Comparison of ENCODE assay signal across 11 mouse cellular contexts in genomic region chr5:139694292-139694988, GRCm38 (mm10). TPM values are rescaled to one million over a fixed set of nuclear protein-coding genes. Genes with fewer than 3 reads are reported as not detected.
A peak's percentile ranks its signal among the peaks of the same experiment; 100 is the strongest.
DNase-seq lines count a peak whose midpoint lies in the region; ATAC-seq and TF ChIP-seq lines count a peak whose summit lies in the region.
"Had no signal": no experiment of that assay in that cellular context is flagged by ENCODE, and none has a peak within 500 bp of the region (broad histone marks: within the 10 kb centered on the region; RNA-seq: fewer than 3 reads in every experiment).

No protein-coding gene starts in this region.

- H3K4me1 ChIP-seq in kidney, embryonic 14.5 days (ENCODE audit: control insufficient read depth, insufficient read depth, low read length) = no peaks in the 10 kb centered on the region
- H3K4me1 ChIP-seq in G1E (ENCODE audit: insufficient read depth, low read depth, low read length) = peaks cover 30% of the 10 kb centered on the region
- H3K4me1 ChIP-seq in intestine, embryonic 15.5 days (replicated peaks) = peaks cover 2% of the 10 kb centered on the region; the same call in 1 of the 2 replicates

- intact Hi-C loops in left cerebral cortex, postnatal 25 days (cut with DNase I) = no loop called here

- no peaks in the 10 kb centered on the region for H3K27me3 ChIP-seq in kidney, embryonic 14.5 days (ENCODE audit: control insufficient read depth, insufficient read depth, low read length)
- H3K27me3 ChIP-seq in G1E (ENCODE audit: insufficient read depth, low read length) = peaks cover 10% of the 10 kb centered on the region; the same call in 1 of the 2 replicates
- H3K27me3 ChIP-seq in intestine, embryonic 15.5 days (replicated peaks) = no peaks in the 10 kb centered on the region

- WGBS in kidney, embryonic 14.5 days = 53% methylated on average over 16 of the region's 16 CpGs
- WGBS in intestine, embryonic 15.5 days = 59% methylated on average over 16 of the region's 16 CpGs

- DNase-seq in kidney, postnatal 25 days = no peak
- DNase-seq in G1E (ENCODE audit: low spot score) = no peak
- DNase-seq in cerebellum, postnatal 36 days = peak; percentile 25 to 29
- no peak for DNase-seq in left cerebral cortex, postnatal 25 days (ENCODE audit: low spot score in 2 of 2)
- DNase-seq: heart, adult 18-20 months; lung, postnatal 14 days; thymus, postnatal 36 days had no signal

- H3K36me3 ChIP-seq in kidney, embryonic 14.5 days (ENCODE audit: control insufficient read depth, insufficient read depth, low read length) = no peaks in the 10 kb centered on the region
- no peaks in the 10 kb centered on the region for H3K36me3 ChIP-seq in G1E (replicated peaks)
- no peaks in the 10 kb centered on the region for H3K36me3 ChIP-seq in intestine, embryonic 15.5 days

- no peak for TF ChIP-seq CTCF in G1E (IDR thresholded peaks at IDR 0.05; ENCODE audit: low read depth, low read length)

- peak overlapping the region; percentile 18; the same call in 1 of the 2 replicates for H3K4me2 ChIP-seq in kidney, embryonic 14.5 days (replicated peaks; ENCODE audit: low read depth, low read length)
- peak overlapping the region; percentile 33 for H3K4me2 ChIP-seq in intestine, embryonic 15.5 days (replicated peaks)

- no peak overlapping the region for H3K4me3 ChIP-seq in kidney, embryonic 14.5 days (ENCODE audit: low read length)
- H3K4me3 ChIP-seq in G1E (ENCODE audit: low read depth, low read length) = peak overlapping the region; percentile 60; the same call in 1 of the 2 replicates
- no peak overlapping the region for H3K4me3 ChIP-seq in intestine, embryonic 15.5 days (replicated peaks)

- no peak overlapping the region for H3K9ac ChIP-seq in kidney, embryonic 14.5 days (ENCODE audit: low read depth, low read length)
- no peak overlapping the region for H3K9ac ChIP-seq in intestine, embryonic 15.5 days

- H3K27ac ChIP-seq in kidney, embryonic 14.5 days (ENCODE audit: low read depth, low read length) = no peak overlapping the region
- 0 out of 2 replicates have a peak overlapping the region, but pooled peaks have one; percentile 11 for H3K27ac ChIP-seq in intestine, embryonic 15.5 days

- H3K9me3 ChIP-seq in kidney, embryonic 14.5 days (ENCODE audit: control insufficient read depth, low read length) = 0 out of 2 replicates have a peak, but pooled peaks cover 2% of the 10 kb centered on the region
- H3K9me3 ChIP-seq in G1E (replicated peaks) = peaks cover 4% of the 10 kb centered on the region; the same call in 1 of the 2 replicates
- H3K9me3 ChIP-seq in intestine, embryonic 15.5 days = no peaks in the 10 kb centered on the region

- 0 out of 2 replicates have a peak, but pooled peaks have one; percentile 39 for ATAC-seq in kidney, embryonic 14.5 days (ENCODE audit: low FRiP score, low TSS enrichment)
- no peak for ATAC-seq in G1E (ENCODE audit: extremely low read depth, insufficient number of reproducible peaks, low FRiP score, poor library complexity, severe bottlenecking)
- ATAC-seq in intestine, embryonic 15.5 days = peak; percentile 54
- ATAC-seq in megakaryocyte-erythroid progenitor cell, adult 5-6 weeks (replicated peaks; ENCODE audit: low FRiP score, low TSS enrichment, poor library complexity, severe bottlenecking) = no peak
- ATAC-seq in erythroblast, adult 5-6 weeks (replicated peaks; ENCODE audit: low FRiP score, poor library complexity, severe bottlenecking) = no peak

RNA-seq across cellular contexts. Expression of gene Micall2, which starts 41.7 kb away (rescaled TPM):
- polyA plus RNA-seq in kidney, embryonic 14.5 days (2014; fragmentation: Nextera tagmentation; extraction: Ambion mirVana) = 3.6 and 6.4 TPM in 2 replicates
- total RNA-seq in G1E (2014; fragmentation: Nextera tagmentation) = 12.8 and 21.7 TPM in 2 replicates
- total RNA-seq in G1E (2017) = 8.0 and 8.5 TPM in 2 replicates
- 22.4 and 26.3 TPM in 2 replicates for polyA plus RNA-seq in G1E (2012)
- polyA plus RNA-seq in intestine, embryonic 15.5 days (2015; fragmentation: Nextera tagmentation; extraction: Ambion mirVana) = 8.3 and 8.4 TPM in 2 replicates
- total RNA-seq in megakaryocyte-erythroid progenitor cell, adult 5-6 weeks (2014; fragmentation: Nextera tagmentation) = 13.2 and 13.9 TPM in 2 replicates
- 2.6 and 5.7 TPM in 2 replicates for total RNA-seq in megakaryocyte-erythroid progenitor cell, adult 5-6 weeks (2017)
- total RNA-seq in left cerebral cortex, postnatal 25 days (2021) = 1 to 10 TPM; 2.0 to 2.4 TPM
- total RNA-seq in erythroblast, adult 5-6 weeks (2015; ENCODE audit: low replicate concordance) = 9.0 and 11.1 TPM in 2 replicates
- total RNA-seq in erythroblast, adult 5-6 weeks (2017; ENCODE audit: low replicate concordance) = 12.2 and 21.9 TPM in 2 replicates

Comparison
In these comparisons a context has a peak if more than half of its experiments do, and no peak if none do; other contexts are left out.
1. ATAC-seq: peak in kidney, embryonic 14.5 days (single experiment) and intestine, embryonic 15.5 days (single experiment); none in G1E (single experiment), megakaryocyte-erythroid progenitor cell, adult 5-6 weeks (single experiment) and erythroblast, adult 5-6 weeks (single experiment).
2. DNase-seq: peak in cerebellum, postnatal 36 days (2 of 2); none in kidney, postnatal 25 days (0 of 2), G1E (single experiment) and left cerebral cortex, postnatal 25 days (0 of 2).